Mouse (Mus musculus): ENCODE data around the gene Wdr64. TPM values are rescaled to one million over a fixed set of nuclear protein-coding genes. Genes with fewer than 3 reads are reported as not detected.

Wdr64 gene
- polyA plus RNA-seq, 1 experiment from 2014 or later: not detected

GRCm38 (mm10) chr1:175671626-175672025, 26.8 kb upstream of the Wdr64 start:
- H3K27ac ChIP-seq (ENCODE audit: low read depth, low read length): no peak overlapping the region
- H3K36me3 ChIP-seq (ENCODE audit: control insufficient read depth, insufficient read depth): no peaks in the 10 kb centered on the region
- no peak overlapping the region for H3K4me2 ChIP-seq (replicated peaks; ENCODE audit: low read depth)
- no peak overlapping the region for H3K9ac ChIP-seq (ENCODE audit: low read depth, low read length)
- H3K4me3 ChIP-seq (ENCODE audit: low read depth, low read length): no peak overlapping the region
- peak; percentile 60 for TF ChIP-seq CTCF (IDR thresholded peaks at IDR 0.05; ENCODE audit: low read depth)
- ATAC-seq: no peak
- WGBS: 28% methylated on average over 1 of the region's 1 CpGs
- no peaks in the 10 kb centered on the region for H3K9me3 ChIP-seq (ENCODE audit: control insufficient read depth)
- H3K4me1 ChIP-seq (replicated peaks; ENCODE audit: control insufficient read depth, insufficient read depth, low read length): no peaks in the 10 kb centered on the region
- H3K27me3 ChIP-seq (replicated peaks; ENCODE audit: control insufficient read depth, insufficient read depth, low read length): no peaks in the 10 kb centered on the region

- H3K4me1 ChIP-seq (replicated peaks; ENCODE audit: control insufficient read depth, insufficient read depth, low read length): no peaks in the 10 kb centered on the region
- H3K36me3 ChIP-seq (ENCODE audit: control insufficient read depth, insufficient read depth): no peaks in the 10 kb centered on the region
- no peaks in the 10 kb centered on the region for H3K27me3 ChIP-seq (replicated peaks; ENCODE audit: control insufficient read depth, insufficient read depth, low read length)
- 83% methylated on average over 7 of the region's 7 CpGs for WGBS
- H3K4me2 ChIP-seq (replicated peaks; ENCODE audit: low read depth): no peak overlapping the region
- TF ChIP-seq CTCF (IDR thresholded peaks at IDR 0.05; ENCODE audit: low read depth): no peak
- H3K27ac ChIP-seq (ENCODE audit: low read depth, low read length): no peak overlapping the region
- no peak overlapping the region for H3K4me3 ChIP-seq (ENCODE audit: low read depth, low read length)
- ATAC-seq: no peak
- no peak overlapping the region for H3K9ac ChIP-seq (ENCODE audit: low read depth, low read length)
- no peaks in the 10 kb centered on the region for H3K9me3 ChIP-seq (ENCODE audit: control insufficient read depth)
Measured at GRCm38 (mm10) chr1:175673563-175674325, 24.6 kb upstream of the Wdr64 start.

- H3K27me3 ChIP-seq (replicated peaks; ENCODE audit: control insufficient read depth, insufficient read depth, low read length): no peaks in the 10 kb centered on the region
- no peak overlapping the region for H3K4me2 ChIP-seq (replicated peaks; ENCODE audit: low read depth)
- no peak for TF ChIP-seq CTCF (IDR thresholded peaks at IDR 0.05; ENCODE audit: low read depth)
- no peak overlapping the region for H3K9ac ChIP-seq (ENCODE audit: low read depth, low read length)
- H3K4me3 ChIP-seq (ENCODE audit: low read depth, low read length): no peak overlapping the region
- no peak overlapping the region for H3K27ac ChIP-seq (ENCODE audit: low read depth, low read length)
- no peak for ATAC-seq
- H3K36me3 ChIP-seq (ENCODE audit: control insufficient read depth, insufficient read depth): no peaks in the 10 kb centered on the region
- H3K4me1 ChIP-seq (replicated peaks; ENCODE audit: control insufficient read depth, insufficient read depth, low read length): no peaks in the 10 kb centered on the region
- no peaks in the 10 kb centered on the region for H3K9me3 ChIP-seq (ENCODE audit: control insufficient read depth)
- 86% methylated on average over 6 of the region's 6 CpGs for WGBS
Measured at GRCm38 (mm10) chr1:175675116-175675515, 23.3 kb upstream of the Wdr64 start.

GRCm38 (mm10) chr1:175677459-175677858, 20.9 kb upstream of the Wdr64 start:
- H3K36me3 ChIP-seq (ENCODE audit: control insufficient read depth, insufficient read depth): no peaks in the 10 kb centered on the region
- H3K27ac ChIP-seq (ENCODE audit: low read depth, low read length): no peak overlapping the region
- H3K9me3 ChIP-seq (ENCODE audit: control insufficient read depth): no peaks in the 10 kb centered on the region
- TF ChIP-seq CTCF (IDR thresholded peaks at IDR 0.05; ENCODE audit: low read depth): no peak
- H3K4me3 ChIP-seq (ENCODE audit: low read depth, low read length): no peak overlapping the region
- peak; percentile 93 for ATAC-seq
- H3K4me2 ChIP-seq (replicated peaks; ENCODE audit: low read depth): no peak overlapping the region
- 47% methylated on average over 6 of the region's 6 CpGs for whole genome bisulfite sequencing
- H3K4me1 ChIP-seq (replicated peaks; ENCODE audit: control insufficient read depth, insufficient read depth, low read length): no peaks in the 10 kb centered on the region
- H3K9ac ChIP-seq (ENCODE audit: low read depth, low read length): no peak overlapping the region
- no peaks in the 10 kb centered on the region for H3K27me3 ChIP-seq (replicated peaks; ENCODE audit: control insufficient read depth, insufficient read depth, low read length)

- no peak overlapping the region for H3K4me3 ChIP-seq (ENCODE audit: low read depth, low read length)
- no peak overlapping the region for H3K9ac ChIP-seq (ENCODE audit: low read depth, low read length)
- WGBS: 82% methylated on average over 6 of the region's 6 CpGs
- no peak for TF ChIP-seq CTCF (IDR thresholded peaks at IDR 0.05; ENCODE audit: low read depth)
- no peak overlapping the region for H3K27ac ChIP-seq (ENCODE audit: low read depth, low read length)
- no peak overlapping the region for H3K4me2 ChIP-seq (replicated peaks; ENCODE audit: low read depth)
- no peaks in the 10 kb centered on the region for H3K36me3 ChIP-seq (ENCODE audit: control insufficient read depth, insufficient read depth)
- no peaks in the 10 kb centered on the region for H3K4me1 ChIP-seq (replicated peaks; ENCODE audit: control insufficient read depth, insufficient read depth, low read length)
- H3K9me3 ChIP-seq (ENCODE audit: control insufficient read depth): no peaks in the 10 kb centered on the region
- ATAC-seq: no peak
- no peaks in the 10 kb centered on the region for H3K27me3 ChIP-seq (replicated peaks; ENCODE audit: control insufficient read depth, insufficient read depth, low read length)
Measured at GRCm38 (mm10) chr1:175680995-175681394, 17.4 kb upstream of the Wdr64 start.

GRCm38 (mm10) chr1:175691686-175692245, 6.6 kb upstream of the Wdr64 start:
- Histone ChIP-seq H3K27ac (ENCODE audit: low read depth, low read length) (peak overlapping the region; percentile 66), H3K9ac (ENCODE audit: low read depth, low read length) (peak overlapping the region; percentile 83), H3K27me3 (replicated peaks; ENCODE audit: control insufficient read depth, insufficient read depth, low read length) (no peaks in the 10 kb centered on the region), H3K36me3 (ENCODE audit: control insufficient read depth, insufficient read depth) (peaks cover 14% of the 10 kb centered on the region), H3K4me1 (replicated peaks; ENCODE audit: control insufficient read depth, insufficient read depth, low read length) (no peaks in the 10 kb centered on the region), H3K9me3 (ENCODE audit: control insufficient read depth) (no peaks in the 10 kb centered on the region), H3K4me2 (replicated peaks; ENCODE audit: low read depth) (peak overlapping the region; percentile 84), H3K4me3 (ENCODE audit: low read depth, low read length) (peak overlapping the region; percentile 79)
- ATAC-seq: no peak
- 2% methylated on average over 22 of the region's 22 CpGs for WGBS
- TF ChIP-seq CTCF (IDR thresholded peaks at IDR 0.05; ENCODE audit: low read depth): no peak
